Mouse (Mus musculus) bone marrow macrophage, adult 2 months (primary cell): Measurements from ENCODE around the gene Afap1. TPM values are rescaled to one million over a fixed set of nuclear protein-coding genes. Genes with fewer than 3 reads are reported as not detected.

Source experiments
- H3K27ac ChIP-seq: 2 replicates; pipeline ENCODE4 v1.5.1; 2012; ENCODE audit warnings: low read depth, low read length; ENCODE audit not compliant: insufficient read depth
- H3K4me1 ChIP-seq: 2 replicates; pipeline ENCODE4 v1.6.1; 2012; ENCODE audit warnings: low read length; ENCODE audit not compliant: control insufficient read depth, insufficient read depth
- H3K4me3 ChIP-seq: 2 replicates; pipeline ENCODE4 v1.5.1; 2012; ENCODE audit warnings: mild to moderate bottlenecking, low read length, moderate library complexity; ENCODE audit not compliant: insufficient read depth
- CTCF ChIP-seq: IDR thresholded peaks from 2 replicates; pipeline ENCODE4 v1.5.1; 2012; ENCODE audit warnings: low read depth, mild to moderate bottlenecking, low read length, moderate library complexity
- POLR2A ChIP-seq: IDR thresholded peaks from 2 replicates; pipeline ENCODE4 v1.6.1; 2012; ENCODE audit warnings: mild to moderate bottlenecking, low read depth, low read length, borderline replicate concordance
- polyA plus RNA-seq: library from polyadenylated mRNA; stranded (reverse); fragments of >200 nt; gene quantifications from 2 replicates; pipeline ENCODE4 v1.2.4, GENCODE M21; 2012; ENCODE audit not compliant: missing spikeins, insufficient read depth, insufficient read length

Afap1 gene
- polyA plus RNA-seq, 1 experiment, result 2.0 TPM

GRCm38 (mm10) chr5:35989506-35989905, 96.4 kb downstream of the Afap1 start:
- TF ChIP-seq POLR2A, result no peak
- no peak for TF ChIP-seq CTCF
- no peaks in the 10 kb centered on the region for H3K4me1 ChIP-seq
- no peak overlapping the region for H3K27ac ChIP-seq
- no peak overlapping the region for H3K4me3 ChIP-seq

DNA sequence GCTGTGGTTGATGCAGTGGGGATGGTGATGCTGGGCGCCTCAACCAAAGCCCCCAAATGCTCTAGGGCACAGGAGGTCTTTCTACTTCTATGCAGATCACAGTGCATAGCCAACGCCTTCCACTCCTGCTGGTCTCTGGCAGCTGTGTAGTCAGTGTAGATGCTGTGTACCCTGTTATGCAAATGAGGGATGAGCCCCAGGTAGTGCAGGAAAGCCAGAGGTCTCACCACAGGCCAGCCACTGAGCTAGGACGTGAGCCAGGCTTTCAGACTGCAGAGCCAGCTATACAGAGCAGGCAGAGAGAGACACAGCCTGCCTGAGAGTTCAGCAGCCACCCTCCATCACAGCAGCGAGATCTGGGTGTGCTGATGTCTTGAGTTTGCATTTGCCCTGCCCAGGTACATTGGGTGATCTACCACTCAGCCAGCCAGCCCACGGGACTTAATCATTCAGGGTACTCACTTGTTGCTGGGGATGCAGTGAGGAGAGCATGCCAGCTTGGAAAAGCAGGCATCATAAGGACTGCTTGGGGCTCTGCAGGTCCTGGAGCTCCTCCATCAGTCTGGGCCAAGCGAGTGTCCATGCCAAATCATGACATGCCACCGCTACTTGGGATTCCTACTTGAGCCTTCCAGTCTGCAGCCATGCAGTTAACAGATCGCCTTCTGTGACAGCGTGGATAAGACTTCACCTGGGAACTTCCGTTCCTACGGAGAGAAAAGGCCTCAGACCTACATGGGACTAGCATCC, 97.0 kb downstream of the Afap1 start:
- H3K4me1 ChIP-seq, result no peaks in the 10 kb centered on the region
- no peak for TF ChIP-seq POLR2A
- TF ChIP-seq CTCF, result no peak

DNA sequence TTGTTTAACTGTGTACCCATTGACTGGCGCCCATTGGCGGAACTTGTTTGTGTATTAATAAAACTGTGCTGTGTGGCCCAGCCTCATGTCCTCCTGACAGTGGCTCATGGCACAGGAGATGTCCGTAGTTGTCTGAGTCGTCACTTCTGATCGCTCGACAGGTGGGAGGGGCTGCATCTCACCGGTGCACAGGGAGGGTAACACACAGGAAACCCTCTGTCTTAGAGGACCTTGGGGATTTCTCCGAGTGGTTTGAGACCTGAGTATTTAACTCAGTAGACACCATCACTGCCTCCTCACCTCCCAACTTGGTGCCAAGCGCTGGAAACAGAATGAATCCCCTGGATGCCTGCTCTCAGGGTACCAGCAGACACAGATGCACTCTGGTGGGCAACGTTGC, 110.7 kb downstream of the Afap1 start:
- TF ChIP-seq POLR2A, result no peak
- TF ChIP-seq CTCF, result no peak
- Histone ChIP-seq H3K4me3 (no peak overlapping the region), H3K4me1 (no peaks in the 10 kb centered on the region)

More for the DNA sequence above, 97.0 kb downstream of the Afap1 start:
- Histone ChIP-seq H3K4me3 (no peak overlapping the region), H3K27ac (no peak overlapping the region)

GRCm38 (mm10) chr5:36006106-36006505, 113.0 kb downstream of the Afap1 start:
- H3K27ac ChIP-seq, result no peak overlapping the region
- TF ChIP-seq CTCF (no peak), POLR2A (no peak)
- no peak overlapping the region for H3K4me3 ChIP-seq

More for the DNA sequence above, 110.7 kb downstream of the Afap1 start:
- no peak overlapping the region for H3K27ac ChIP-seq

GRCm38 (mm10) chr5:36006586-36006985, 113.5 kb downstream of the Afap1 start:
- H3K4me1 ChIP-seq, result no peaks in the 10 kb centered on the region
- H3K27ac ChIP-seq, result no peak overlapping the region
- TF ChIP-seq POLR2A (no peak), CTCF (no peak)
- no peak overlapping the region for H3K4me3 ChIP-seq

More at GRCm38 (mm10) chr5:36006106-36006505, 113.0 kb downstream of the Afap1 start:
- no peaks in the 10 kb centered on the region for H3K4me1 ChIP-seq

DNA sequence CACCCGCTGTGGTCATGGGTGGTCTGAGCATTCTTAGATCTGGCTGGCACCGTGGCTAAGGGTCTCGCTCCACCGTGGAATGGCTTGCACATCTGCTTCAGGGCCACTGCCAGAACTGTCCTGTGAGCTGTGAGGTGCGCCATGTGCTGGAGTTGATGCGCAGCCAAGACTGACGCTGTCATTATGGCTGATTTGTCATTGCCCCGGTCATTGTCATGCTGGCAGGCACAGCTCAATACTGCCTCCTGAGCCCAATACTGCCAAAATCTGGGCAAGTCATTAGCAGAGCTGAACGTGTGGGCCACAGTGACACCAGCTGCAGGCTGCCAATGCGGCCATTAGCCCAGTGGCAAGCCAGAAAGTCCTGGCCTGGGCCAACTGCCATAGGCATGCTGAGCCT, 114.5 kb downstream of the Afap1 start:
- TF ChIP-seq CTCF (no peak), POLR2A (no peak)
- no peak overlapping the region for H3K4me3 ChIP-seq
- H3K27ac ChIP-seq, result no peak overlapping the region
- H3K4me1 ChIP-seq, result no peaks in the 10 kb centered on the region

DNA sequence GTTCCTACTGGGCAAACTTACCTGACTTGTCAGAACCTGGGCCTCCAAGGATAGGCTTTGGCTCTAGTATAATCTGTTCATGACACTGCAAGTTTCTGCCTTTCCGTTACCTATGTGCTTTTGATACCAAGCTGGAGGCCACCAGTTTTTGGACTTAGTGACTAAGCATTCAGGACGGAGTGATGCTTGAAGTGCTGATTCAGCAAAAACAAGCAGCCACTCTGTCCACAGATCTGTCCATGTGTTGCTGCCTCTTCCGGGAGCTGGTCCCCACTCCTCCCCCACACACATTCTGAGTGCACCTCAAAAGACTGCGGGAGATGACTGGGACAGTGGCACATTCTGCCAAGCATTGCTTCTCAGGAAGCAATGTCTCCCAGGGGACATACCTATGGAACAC, 116.3 kb downstream of the Afap1 start:
- Histone ChIP-seq H3K4me3 (no peak overlapping the region), H3K4me1 (no peaks in the 10 kb centered on the region), H3K27ac (no peak overlapping the region)
- TF ChIP-seq POLR2A (no peak), CTCF (no peak)

DNA sequence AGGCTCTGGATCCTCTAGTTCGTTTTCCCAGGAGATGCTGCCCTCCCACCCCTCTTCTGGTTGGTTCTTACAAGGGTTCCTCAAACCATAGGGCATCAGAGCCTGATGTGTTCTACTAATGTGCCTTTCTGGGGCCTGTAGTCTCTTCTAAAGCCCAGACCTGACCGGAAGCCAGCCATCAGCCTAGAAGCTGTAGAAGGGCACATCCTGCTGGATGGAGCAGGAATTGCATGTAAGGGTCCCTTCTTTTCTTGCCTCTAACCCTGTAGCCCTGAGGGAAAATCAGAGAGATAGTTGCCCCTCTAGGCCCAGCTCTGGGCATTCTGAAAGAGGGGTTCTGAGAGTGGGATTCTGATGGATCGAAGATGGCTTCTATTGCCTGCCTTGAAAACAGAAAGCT, 125.2 kb downstream of the Afap1 start:
- Histone ChIP-seq H3K27ac (no peak overlapping the region), H3K4me3 (no peak overlapping the region)
- no peak for TF ChIP-seq CTCF
- TF ChIP-seq POLR2A, result no peak

DNA sequence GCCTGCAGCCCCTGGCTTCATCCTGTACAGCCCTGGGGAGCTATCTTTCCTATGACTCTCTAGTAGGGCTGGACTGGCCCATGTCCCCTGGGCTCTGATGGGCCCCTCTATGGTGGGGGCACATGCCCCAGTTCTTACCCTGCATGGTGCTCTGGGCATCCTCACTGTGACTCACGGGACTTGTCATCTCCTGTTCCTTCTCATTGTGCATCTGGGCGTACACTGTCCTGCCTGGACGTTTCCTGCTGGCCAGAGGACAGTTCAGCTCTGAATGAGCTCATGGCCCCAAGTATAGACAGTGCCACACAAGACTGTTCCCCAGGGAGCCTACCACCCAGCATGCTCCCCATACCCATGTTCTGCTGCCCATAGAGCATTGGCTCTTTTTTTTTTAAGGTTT, 128.0 kb downstream of the Afap1 start:
- no peak overlapping the region for H3K27ac ChIP-seq
- no peak overlapping the region for H3K4me3 ChIP-seq
- no peak for TF ChIP-seq CTCF
- no peak for TF ChIP-seq POLR2A
- no peaks in the 10 kb centered on the region for H3K4me1 ChIP-seq

More for the DNA sequence above, 125.2 kb downstream of the Afap1 start:
- H3K4me1 ChIP-seq, result no peaks in the 10 kb centered on the region

- H3K4me1 ChIP-seq, result no peaks in the 10 kb centered on the region
- H3K27ac ChIP-seq, result no peak overlapping the region
- TF ChIP-seq CTCF, result no peak
- TF ChIP-seq POLR2A, result no peak
- no peak overlapping the region for H3K4me3 ChIP-seq
Observed at GRCm38 (mm10) chr5:36022361-36022760, 129.2 kb downstream of the Afap1 start.
